In genomic region chr9:50857082-50857641, GRCm38 (mm10) we compare ENCODE assay signal across 8 mouse cellular contexts. TPM values are rescaled to one million over a fixed set of nuclear protein-coding genes. Genes with fewer than 3 reads are reported as not detected.
DNase-seq lines count a peak whose midpoint lies in the region; ATAC-seq and TF ChIP-seq lines count a peak whose summit lies in the region.

No protein-coding gene starts in this region.

- no peaks in the 10 kb centered on the region for H3K9me3 ChIP-seq in hindbrain, embryonic 14.5 days (ENCODE audit: control insufficient read depth, low read length)

- intact Hi-C loops in left cerebral cortex, postnatal 4 days (cut with DNase I), result no loop called here

- H3K36me3 ChIP-seq in testis, adult 2 months (ENCODE audit: control insufficient read depth, insufficient read depth, low read length), result no peaks in the 10 kb centered on the region
- peaks cover 31% of the 10 kb centered on the region for H3K36me3 ChIP-seq in hindbrain, embryonic 14.5 days (replicated peaks; ENCODE audit: control insufficient read depth, insufficient read depth)

- H3K27ac ChIP-seq in testis, adult 2 months (ENCODE audit: control insufficient read depth, insufficient read depth, low read depth, low read length), result peak overlapping the region; percentile 83
- peak overlapping the region; percentile 78 for H3K27ac ChIP-seq in hindbrain, embryonic 14.5 days

- WGBS in hindbrain, embryonic 14.5 days, result under 1% methylated on average over 45 of the region's 46 CpGs

- no peak for TF ChIP-seq CTCF in testis, adult 2 months (IDR thresholded peaks at IDR 0.05; ENCODE audit: control insufficient read depth, insufficient read depth, insufficient replicate concordance, low read depth, low read length)

- ATAC-seq in frontal cortex, adult (ENCODE audit: low TSS enrichment), result peak; percentile 5
- peak; percentile 73; the same call in 1 of the 2 replicates for ATAC-seq in hindbrain, embryonic 14.5 days (ENCODE audit: low FRiP score)

- peaks cover 2% of the 10 kb centered on the region for H3K4me1 ChIP-seq in testis, adult 2 months (ENCODE audit: control insufficient read depth, insufficient read depth, low read length)
- H3K4me1 ChIP-seq in hindbrain, embryonic 14.5 days (replicated peaks; ENCODE audit: control insufficient read depth, insufficient read depth, low read length), result peaks cover 4% of the 10 kb centered on the region

- peak overlapping the region; percentile 74 for H3K9ac ChIP-seq in hindbrain, embryonic 14.5 days

- peak overlapping the region; percentile 79 for H3K4me2 ChIP-seq in hindbrain, embryonic 14.5 days (replicated peaks)

- TF ChIP-seq POLR2A in testis, adult 2 months (IDR thresholded peaks at IDR 0.05; ENCODE audit: control insufficient read depth, low read depth, low read length), result no peak

- no peaks in the 10 kb centered on the region for H3K27me3 ChIP-seq in testis, adult 2 months (ENCODE audit: control insufficient read depth, insufficient read depth, low read length)
- no peaks in the 10 kb centered on the region for H3K27me3 ChIP-seq in hindbrain, embryonic 14.5 days (ENCODE audit: control insufficient read depth, insufficient read depth, low read length)

- DNase-seq in frontal cortex, postnatal 10 days (ENCODE audit: low spot score in 2 of 2), result no peak
- no peak for DNase-seq in testis, postnatal 14 days (ENCODE audit: low spot score)
- peak; percentile 25 for DNase-seq in hindbrain, embryonic 14.5 days (ENCODE audit: low spot score)
- DNase-seq in mesoderm, embryonic 11.5 days (ENCODE audit: low read depth, low spot score), result peak; percentile 35
- DNase-seq in right cerebral cortex, postnatal 4 days, result no peak
- no peak for DNase-seq in left cerebral cortex, postnatal 4 days

- H3K4me3 ChIP-seq in testis, adult 2 months (ENCODE audit: control insufficient read depth, low read depth, low read length), result peak overlapping the region; percentile 97
- H3K4me3 ChIP-seq in hindbrain, embryonic 14.5 days (replicated peaks; ENCODE audit: low read length), result peak overlapping the region; percentile 83

RNA-seq across cellular contexts. Expression of gene Ppp2r1b, which starts 12.1 kb away (rescaled TPM):
- 77.4 and 80.9 TPM in 2 replicates for polyA plus RNA-seq in testis, adult 2 months (2012; rRNA removed)
- polyA plus RNA-seq in hindbrain, embryonic 14.5 days (2014; fragmentation: Nextera tagmentation; extraction: Ambion mirVana), result 49.0 and 55.3 TPM in 2 replicates
- total RNA-seq in left cerebral cortex, postnatal 4 days (2021), result 10 to 100 TPM; 29.9 to 33.2 TPM

Comparison
In these comparisons a context has a peak if more than half of its experiments do, and no peak if none do; other contexts are left out.
1. DNase-seq: peak in hindbrain, embryonic 14.5 days (single experiment) and mesoderm, embryonic 11.5 days (single experiment); none in frontal cortex, postnatal 10 days (0 of 2), testis, postnatal 14 days (single experiment), right cerebral cortex, postnatal 4 days (single experiment) and left cerebral cortex, postnatal 4 days (single experiment).